Mouse (Mus musculus) adipose tissue, adult 10 weeks (tissue): Measurements from ENCODE around the gene Defb5. TPM values are rescaled to one million over a fixed set of nuclear protein-coding genes. Genes with fewer than 3 reads are reported as not detected.

ENCODE experiments used
- polyA plus RNA-seq: library from polyadenylated mRNA; stranded (reverse); fragments of 350-450 nt; fragmentation: Illumina TruSeq; extraction: RNeasy Lipid Tissue Mini Kit (QIAGEN cat#74804); gene quantifications from one replicate; pipeline ENCODE4 v1.2.3, GENCODE M21; 2014; ENCODE audit warnings: low read depth, low replicate concordance

Gene Defb5
- polyA plus RNA-seq: not detected

GRCm38 (mm10) chr8:19247280-19247679, at the start of gene Defb5:
Defb5 (plus strand) TSS chr8:19247580.

DNA sequence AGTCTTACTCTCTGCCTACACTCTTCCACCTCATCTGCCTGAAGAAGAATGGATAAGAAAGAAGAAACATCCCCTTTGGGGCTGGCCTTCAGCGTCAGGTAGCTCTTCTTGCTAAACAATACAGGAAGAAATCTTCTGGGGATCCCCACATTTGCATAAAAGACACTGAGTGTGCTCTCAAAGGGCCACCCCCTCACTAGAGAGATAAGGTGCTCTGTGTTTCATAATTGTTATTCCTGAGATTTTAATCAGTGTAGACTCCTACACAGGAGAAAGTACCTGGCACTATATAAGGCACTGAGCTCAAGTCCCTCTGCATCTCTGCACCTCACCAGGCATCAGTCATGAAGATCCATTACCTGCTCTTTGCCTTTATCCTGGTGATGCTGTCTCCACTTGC, 22.2 kb upstream of the Defb5 start, which contains the start of gene Defb6:
Gene Defb6 (plus strand): TSS at position 318 of the 400 bp plus-strand sequence.

GRCm38 (mm10) chr8:19239616-19240015, 7.8 kb upstream of the Defb5 start, which contains the start of gene Defb46:
Defb46 (plus strand) TSS chr8:19239916.

GRCm38 (mm10) chr8:19293060-19293459, 45.7 kb downstream of the Defb5 start, which contains the start of gene Defb3:
Defb3 (plus strand) TSS chr8:19293360.

Other genes starting within 250 kb of the Defb5 start
- 578 TPM for gene Defb38, start 221.0 kb upstream of the Defb5 start, polyA plus RNA-seq
- 795 TPM for gene Defb39, start 182.8 kb upstream of the Defb5 start, polyA plus RNA-seq
- 428 TPM for gene Defb12, start 132.7 kb upstream of the Defb5 start, polyA plus RNA-seq
- gene Defb34, start 123.8 kb upstream of the Defb5 start, polyA plus RNA-seq: not detected
- gene Gm45826, start 106.8 kb upstream of the Defb5 start, polyA plus RNA-seq: 126 TPM
- gene Defb14, start 53.2 kb upstream of the Defb5 start, polyA plus RNA-seq: not detected
- not detected for gene Defb4, start 48.9 kb upstream of the Defb5 start, polyA plus RNA-seq
- 1.9 TPM for gene Defb6, start 22.1 kb upstream of the Defb5 start, polyA plus RNA-seq
- not detected for gene Defb46, start 7.7 kb upstream of the Defb5 start, polyA plus RNA-seq
- not detected for gene Defb3, start 45.8 kb downstream of the Defb5 start, polyA plus RNA-seq
- not detected for gene Defb8, start 200.0 kb downstream of the Defb5 start, polyA plus RNA-seq
- gene Defb7, start 247.5 kb downstream of the Defb5 start, polyA plus RNA-seq: not detected